ENCODE assay signal across 8 mouse cellular contexts in the genomic region with DNA sequence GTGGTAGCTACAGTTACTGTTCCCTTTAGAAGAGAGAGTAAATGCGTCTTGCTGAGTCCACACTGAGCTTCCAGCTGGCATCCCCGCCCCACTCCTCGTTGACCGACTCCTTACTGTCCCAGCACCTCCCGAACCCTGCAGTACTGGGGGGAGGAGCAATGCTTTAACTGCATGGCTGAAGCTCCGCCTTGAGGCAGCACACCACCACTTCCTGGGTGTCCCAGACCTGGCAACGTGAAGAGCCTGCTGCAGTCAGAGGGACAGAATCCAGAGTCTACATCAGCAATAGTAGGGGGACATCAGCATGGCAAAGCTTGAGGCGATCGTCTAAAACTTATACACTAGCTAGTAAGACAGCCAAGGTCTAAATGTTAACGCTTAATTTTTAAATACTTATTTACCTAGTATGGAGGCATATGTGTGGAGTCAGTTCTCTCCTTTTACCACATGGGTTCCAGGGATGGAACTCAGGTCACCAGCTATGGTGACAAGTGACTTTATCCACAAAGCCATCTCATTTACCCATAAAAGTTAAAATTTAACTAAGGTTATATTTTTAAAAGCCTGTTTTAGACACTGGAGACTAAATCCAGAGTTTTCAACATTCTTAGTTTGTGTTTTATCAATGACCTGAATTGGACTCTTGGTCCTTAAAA. TPM values are rescaled to one million over a fixed set of nuclear protein-coding genes. Genes with fewer than 3 reads are reported as not detected.
DNase-seq lines count a peak whose midpoint lies in the region; ATAC-seq lines count a peak whose summit lies in the region.

No protein-coding gene starts in this region.

- no peak overlapping the region for H3K4me3 ChIP-seq in intestine, embryonic 14.5 days (ENCODE audit: low read depth, low read length)
- no peak overlapping the region for H3K4me3 ChIP-seq in liver, embryonic 13.5 days (replicated peaks)
- H3K4me3 ChIP-seq in hindbrain, embryonic 12.5 days, result no peak overlapping the region

- 42% methylated on average over 10 of the region's 10 CpGs for WGBS in intestine, embryonic 14.5 days
- 41% methylated on average over 10 of the region's 10 CpGs for WGBS in liver, embryonic 13.5 days (ENCODE audit: insufficient replicate concordance)
- 57% methylated on average over 10 of the region's 10 CpGs for WGBS in hindbrain, embryonic 12.5 days

- H3K36me3 ChIP-seq in intestine, embryonic 14.5 days (ENCODE audit: control insufficient read depth, insufficient read depth, low read length), result peaks cover 13% of the 10 kb centered on the region
- H3K36me3 ChIP-seq in liver, embryonic 13.5 days, result no peaks in the 10 kb centered on the region; the same call in 1 of the 2 replicates
- peaks cover 19% of the 10 kb centered on the region; the same call in 1 of the 2 replicates for H3K36me3 ChIP-seq in hindbrain, embryonic 12.5 days

- no peaks in the 10 kb centered on the region for H3K4me1 ChIP-seq in intestine, embryonic 14.5 days (replicated peaks; ENCODE audit: control insufficient read depth, insufficient read depth, low read length)
- H3K4me1 ChIP-seq in liver, embryonic 13.5 days (replicated peaks), result peaks cover 65% of the 10 kb centered on the region
- no peaks in the 10 kb centered on the region for H3K4me1 ChIP-seq in hindbrain, embryonic 12.5 days

- peak; percentile 23 for DNase-seq in thymus, postnatal 0 days (ENCODE audit: low spot score)
- DNase-seq in thymus, postnatal 25 days, result no peak
- no peak for DNase-seq in intestine, embryonic 14.5 days (ENCODE audit: low spot score)
- DNase-seq in liver, embryonic 13.5 days, result peak; percentile 63
- DNase-seq in testis, postnatal 10 days (ENCODE audit: low spot score), result peak; percentile 53
- no peak for DNase-seq in cerebellum, adult 11 months
- no peak for DNase-seq in frontal cortex, postnatal 36 days (ENCODE audit: low spot score in 2 of 2)

- H3K27ac ChIP-seq in intestine, embryonic 14.5 days (ENCODE audit: low read depth), result peak overlapping the region; percentile 33; the same call in 1 of the 2 replicates
- H3K27ac ChIP-seq in liver, embryonic 13.5 days, result peak overlapping the region; percentile 94
- no peak overlapping the region for H3K27ac ChIP-seq in hindbrain, embryonic 12.5 days

- H3K4me2 ChIP-seq in intestine, embryonic 14.5 days (ENCODE audit: low read length), result no peak overlapping the region
- H3K4me2 ChIP-seq in liver, embryonic 13.5 days, result peak overlapping the region; percentile 38
- H3K4me2 ChIP-seq in hindbrain, embryonic 12.5 days (replicated peaks), result no peak overlapping the region

- peak; percentile 69 for ATAC-seq in intestine, embryonic 14.5 days (replicated peaks; ENCODE audit: low FRiP score, low TSS enrichment, low read depth)
- ATAC-seq in liver, embryonic 13.5 days (ENCODE audit: low read depth), result peak; percentile 64
- ATAC-seq in hindbrain, embryonic 12.5 days (ENCODE audit: low FRiP score), result no peak

- H3K9ac ChIP-seq in intestine, embryonic 14.5 days (ENCODE audit: low read length), result no peak overlapping the region
- H3K9ac ChIP-seq in liver, embryonic 13.5 days, result peak overlapping the region; percentile 24; the same call in 1 of the 2 replicates
- no peak overlapping the region; the same call in 1 of the 2 replicates for H3K9ac ChIP-seq in hindbrain, embryonic 12.5 days

- no peaks in the 10 kb centered on the region for H3K27me3 ChIP-seq in intestine, embryonic 14.5 days (replicated peaks; ENCODE audit: control insufficient read depth, insufficient read depth, low read length)
- no peaks in the 10 kb centered on the region for H3K27me3 ChIP-seq in liver, embryonic 13.5 days
- H3K27me3 ChIP-seq in hindbrain, embryonic 12.5 days, result no peaks in the 10 kb centered on the region

- no peaks in the 10 kb centered on the region for H3K9me3 ChIP-seq in intestine, embryonic 14.5 days (ENCODE audit: control insufficient read depth, low read length)
- H3K9me3 ChIP-seq in liver, embryonic 13.5 days (replicated peaks), result no peaks in the 10 kb centered on the region
- no peaks in the 10 kb centered on the region for H3K9me3 ChIP-seq in hindbrain, embryonic 12.5 days (replicated peaks)

RNA-seq across cellular contexts. Expression of gene Ccdc57, which starts 30.1 kb away (rescaled TPM):
- polyA plus RNA-seq in thymus, postnatal 0 days (2015; fragmentation: Nextera tagmentation; extraction: Ambion mirVana), result 1.9 and 2.2 TPM in 2 replicates
- polyA plus RNA-seq in intestine, embryonic 14.5 days (2014; fragmentation: Nextera tagmentation; extraction: Ambion mirVana), result 5.9 and 7.0 TPM in 2 replicates
- polyA plus RNA-seq in liver, embryonic 13.5 days (2015; fragmentation: Nextera tagmentation; extraction: Ambion mirVana), result 1.8 TPM in 2 replicates
- 6.0 TPM in 2 replicates for polyA plus RNA-seq in hindbrain, embryonic 12.5 days (2016; fragmentation: Nextera tagmentation; extraction: Ambion mirVana)

RNA-seq across cellular contexts. Expression of gene Slc16a3, which starts 45.7 kb away (rescaled TPM):
- 5.2 and 5.5 TPM in 2 replicates for polyA plus RNA-seq in thymus, postnatal 0 days (2015; fragmentation: Nextera tagmentation; extraction: Ambion mirVana)
- 62.9 and 64.0 TPM in 2 replicates for polyA plus RNA-seq in intestine, embryonic 14.5 days (2014; fragmentation: Nextera tagmentation; extraction: Ambion mirVana)
- 71.4 and 81.7 TPM in 2 replicates for polyA plus RNA-seq in liver, embryonic 13.5 days (2015; fragmentation: Nextera tagmentation; extraction: Ambion mirVana)
- 43.9 and 45.9 TPM in 2 replicates for polyA plus RNA-seq in hindbrain, embryonic 12.5 days (2016; fragmentation: Nextera tagmentation; extraction: Ambion mirVana)

Comparison
In these comparisons a context has a peak if more than half of its experiments do, and no peak if none do; other contexts are left out.
1. DNase-seq: peak in thymus, postnatal 0 days (single experiment), liver, embryonic 13.5 days (single experiment) and testis, postnatal 10 days (single experiment); none in thymus, postnatal 25 days (single experiment), intestine, embryonic 14.5 days (single experiment), cerebellum, adult 11 months (single experiment) and frontal cortex, postnatal 36 days (0 of 2).